9 mouse cellular contexts compared by ENCODE assay signal in the genomic region with DNA sequence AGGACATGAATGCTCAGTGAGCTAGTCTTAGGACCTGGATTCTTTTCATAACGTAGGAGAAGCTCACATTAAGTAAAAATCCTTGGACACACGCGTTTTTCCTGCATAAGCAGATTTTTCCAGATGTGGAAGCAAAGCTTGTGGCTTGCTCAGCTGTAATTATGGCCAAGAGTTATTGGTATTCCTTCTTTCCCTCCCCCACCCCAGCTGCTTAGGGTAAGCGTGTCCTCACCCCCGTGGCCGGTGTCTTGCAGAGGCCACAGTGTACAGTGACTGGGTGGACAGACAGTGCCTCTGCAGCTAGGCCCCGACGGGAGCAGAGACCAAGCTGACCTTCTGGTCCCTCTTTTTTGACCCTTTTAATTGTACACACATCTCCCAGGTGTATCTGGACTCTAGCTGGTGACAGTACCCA. TPM values are rescaled to one million over a fixed set of nuclear protein-coding genes. Genes with fewer than 3 reads are reported as not detected.
A peak's percentile ranks its signal among the peaks of the same experiment; 100 is the strongest.
DNase-seq lines count a peak whose midpoint lies in the region; ATAC-seq and TF ChIP-seq lines count a peak whose summit lies in the region.
"Had no signal": no experiment of that assay in that cellular context is flagged by ENCODE, and none has a peak within 500 bp of the region (broad histone marks: within the 10 kb centered on the region; RNA-seq: fewer than 3 reads in every experiment).

No protein-coding gene starts in this region.

- no peaks in the 10 kb centered on the region for H3K27me3 ChIP-seq in lung, postnatal 0 days (replicated peaks; ENCODE audit: insufficient read depth, low read length)
- no peaks in the 10 kb centered on the region for H3K27me3 ChIP-seq in heart, embryonic 12.5 days (replicated peaks)
- no peaks in the 10 kb centered on the region for H3K27me3 ChIP-seq in limb, embryonic 12.5 days
- no peaks in the 10 kb centered on the region for H3K27me3 ChIP-seq in stomach, embryonic 15.5 days (replicated peaks)
- H3K27me3 ChIP-seq: Patski had no signal

- no peak; the same call in 1 of the 2 replicates for TF ChIP-seq EP300 in lung, postnatal 0 days (IDR thresholded peaks at IDR 0.05)

- H3K4me1 ChIP-seq in lung, postnatal 0 days (ENCODE audit: insufficient read depth, low read depth, low read length) = peaks cover 14% of the 10 kb centered on the region
- H3K4me1 ChIP-seq in heart, embryonic 12.5 days (replicated peaks) = peaks cover 43% of the 10 kb centered on the region
- H3K4me1 ChIP-seq in limb, embryonic 12.5 days (replicated peaks) = peaks cover 59% of the 10 kb centered on the region
- peaks cover 33% of the 10 kb centered on the region for H3K4me1 ChIP-seq in stomach, embryonic 15.5 days

- peak; percentile 33 for DNase-seq in lung, postnatal 0 days (ENCODE audit: low spot score)
- no peak for DNase-seq in lung, adult 18-20 months
- DNase-seq in layer of hippocampus, postnatal 14 days (ENCODE audit: low spot score in 2 of 2) = no peak
- DNase-seq in MN1 (ENCODE audit: low spot score) = no peak

- no peak overlapping the region for H3K9ac ChIP-seq in lung, postnatal 0 days (replicated peaks; ENCODE audit: low read depth)
- H3K9ac ChIP-seq in heart, embryonic 12.5 days = no peak overlapping the region
- no peak overlapping the region for H3K9ac ChIP-seq in limb, embryonic 12.5 days (replicated peaks)
- no peak overlapping the region for H3K9ac ChIP-seq in stomach, embryonic 15.5 days

- no peak overlapping the region for H3K4me3 ChIP-seq in lung, postnatal 0 days (ENCODE audit: low read depth, low read length)
- no peak overlapping the region for H3K4me3 ChIP-seq in heart, embryonic 12.5 days
- H3K4me3 ChIP-seq in limb, embryonic 12.5 days (replicated peaks) = no peak overlapping the region
- no peak overlapping the region for H3K4me3 ChIP-seq in stomach, embryonic 15.5 days (replicated peaks)

- no peak overlapping the region for H3K4me2 ChIP-seq in lung, postnatal 0 days (replicated peaks; ENCODE audit: low read depth, low read length)
- peak overlapping the region; percentile 59; the same call in 1 of the 2 replicates for H3K4me2 ChIP-seq in heart, embryonic 12.5 days
- peak overlapping the region; percentile 56 for H3K4me2 ChIP-seq in limb, embryonic 12.5 days
- peak overlapping the region; percentile 42; the same call in 1 of the 2 replicates for H3K4me2 ChIP-seq in stomach, embryonic 15.5 days

- no peak for TF ChIP-seq CTCF in lung, postnatal 0 days (IDR thresholded peaks at IDR 0.05)

- no peaks in the 10 kb centered on the region for H3K9me3 ChIP-seq in lung, postnatal 0 days (ENCODE audit: low read length)
- H3K9me3 ChIP-seq in heart, embryonic 12.5 days (replicated peaks) = no peaks in the 10 kb centered on the region
- H3K9me3 ChIP-seq in limb, embryonic 12.5 days = no peaks in the 10 kb centered on the region
- no peaks in the 10 kb centered on the region for H3K9me3 ChIP-seq in stomach, embryonic 15.5 days

- peak; percentile 33 for ATAC-seq in lung, postnatal 0 days
- ATAC-seq in heart, embryonic 12.5 days (ENCODE audit: insufficient number of reproducible peaks, low FRiP score) = no peak
- ATAC-seq in limb, embryonic 12.5 days (ENCODE audit: insufficient number of reproducible peaks, insufficient read depth, low FRiP score, low TSS enrichment, low read depth) = peak; percentile 64
- peak; percentile 32; the same call in 1 of the 2 replicates for ATAC-seq in stomach, embryonic 15.5 days (ENCODE audit: insufficient read depth, low FRiP score, low read depth)
- no peak for ATAC-seq in frontal cortex, adult (ENCODE audit: low TSS enrichment)

- peak overlapping the region; percentile 87 for H3K27ac ChIP-seq in lung, postnatal 0 days (ENCODE audit: low read length)
- H3K27ac ChIP-seq in heart, embryonic 12.5 days (ENCODE audit: poor library complexity, severe bottlenecking) = peak overlapping the region; percentile 87
- H3K27ac ChIP-seq in limb, embryonic 12.5 days = peak overlapping the region; percentile 99
- H3K27ac ChIP-seq in stomach, embryonic 15.5 days = peak overlapping the region; percentile 95

- no peaks in the 10 kb centered on the region for H3K36me3 ChIP-seq in lung, postnatal 0 days (ENCODE audit: insufficient read depth, low read length)
- no peaks in the 10 kb centered on the region for H3K36me3 ChIP-seq in heart, embryonic 12.5 days
- H3K36me3 ChIP-seq in limb, embryonic 12.5 days = no peaks in the 10 kb centered on the region
- no peaks in the 10 kb centered on the region for H3K36me3 ChIP-seq in stomach, embryonic 15.5 days

- 13% methylated on average over 8 of the region's 8 CpGs for WGBS in lung, postnatal 0 days
- 36% methylated on average over 8 of the region's 8 CpGs for WGBS in heart, embryonic 12.5 days
- WGBS in limb, embryonic 12.5 days = 8% methylated on average over 8 of the region's 8 CpGs
- 27% methylated on average over 8 of the region's 8 CpGs for WGBS in stomach, embryonic 15.5 days

RNA-seq across cellular contexts. Expression of gene Cep63, which starts 16.7 kb away (rescaled TPM):
- polyA plus RNA-seq in lung, postnatal 0 days (2015; fragmentation: Nextera tagmentation; extraction: Ambion mirVana) = 33.8 and 35.3 TPM in 2 replicates
- polyA plus RNA-seq in heart, embryonic 12.5 days (2016; fragmentation: Nextera tagmentation; extraction: Ambion mirVana) = 44.2 and 51.4 TPM in 2 replicates
- polyA plus RNA-seq in limb, embryonic 12.5 days (2016; fragmentation: Nextera tagmentation; extraction: Ambion mirVana) = 52.6 and 53.7 TPM in 2 replicates
- polyA plus RNA-seq in stomach, embryonic 15.5 days (2015; fragmentation: Nextera tagmentation; extraction: Ambion mirVana) = 41.0 and 48.7 TPM in 2 replicates
- 10 to 100 TPM; 28.1 to 28.3 TPM for total RNA-seq in layer of hippocampus, postnatal 14 days (2021)

RNA-seq across cellular contexts. Expression of gene Anapc13, which starts 17.0 kb away (rescaled TPM):
- 140 and 151 TPM in 2 replicates for polyA plus RNA-seq in lung, postnatal 0 days (2015; fragmentation: Nextera tagmentation; extraction: Ambion mirVana)
- polyA plus RNA-seq in heart, embryonic 12.5 days (2016; fragmentation: Nextera tagmentation; extraction: Ambion mirVana) = 227 and 238 TPM in 2 replicates
- polyA plus RNA-seq in limb, embryonic 12.5 days (2016; fragmentation: Nextera tagmentation; extraction: Ambion mirVana) = 196 and 209 TPM in 2 replicates
- 191 and 196 TPM in 2 replicates for polyA plus RNA-seq in stomach, embryonic 15.5 days (2015; fragmentation: Nextera tagmentation; extraction: Ambion mirVana)
- 100 to 1,000 TPM; 106 TPM for total RNA-seq in layer of hippocampus, postnatal 14 days (2021)

Comparison
In these comparisons a context has a peak if more than half of its experiments do, and no peak if none do; other contexts are left out.
1. ATAC-seq: peak in lung, postnatal 0 days (single experiment), limb, embryonic 12.5 days (single experiment) and stomach, embryonic 15.5 days (single experiment); none in heart, embryonic 12.5 days (single experiment) and frontal cortex, adult (single experiment).
2. Peak in every context shown above with its lines, with median percentiles within 50 percentile points of each other: H3K27ac ChIP-seq.